Mouse (Mus musculus): ENCODE measurements around the gene Zc3h12d.

DNA sequence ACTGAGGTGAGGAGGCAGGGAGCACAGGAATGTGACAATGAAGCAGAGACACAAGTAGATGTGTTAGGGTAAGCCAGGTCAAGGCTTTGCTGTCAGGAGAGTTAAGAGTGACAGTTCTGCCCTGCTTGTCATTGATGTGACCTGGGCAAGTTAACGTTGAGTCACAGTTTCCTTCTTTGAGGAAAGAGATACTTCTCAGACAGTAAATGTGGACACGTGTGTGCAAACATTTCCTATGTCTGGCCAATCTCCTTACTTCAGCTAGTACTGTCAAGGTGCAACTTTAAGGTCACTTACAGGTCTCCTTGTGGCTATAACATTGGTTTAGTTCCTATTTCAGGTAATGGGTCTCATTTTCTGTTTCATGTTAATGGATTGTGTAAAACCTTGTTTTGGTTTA, 15.8 kb upstream of the Zc3h12d start:
- TF ChIP-seq TCF12 (IDR thresholded peaks at IDR 0.05; ENCODE audit: insufficient read depth, poor library complexity, severe bottlenecking), result no peak
- TF ChIP-seq E2F4 (IDR thresholded peaks at IDR 0.05; ENCODE audit: insufficient read depth), result no peak
- no peak for TF ChIP-seq MYOD1 (IDR thresholded peaks at IDR 0.05; ENCODE audit: control insufficient read depth in 1 of 3, insufficient read length in 2 of 3, low read depth in 2 of 3)
